Mouse (Mus musculus) mature B cell (primary cell): ENCODE results near the gene Cwc27.

ENCODE experiments used
- in situ Hi-C: fragments of 300-500 bp; cut with MboI; formaldehyde crosslinking; loops from 2 replicates; pipeline ENCODE4 v1.14.3; 2019

Cwc27 gene

DNA sequence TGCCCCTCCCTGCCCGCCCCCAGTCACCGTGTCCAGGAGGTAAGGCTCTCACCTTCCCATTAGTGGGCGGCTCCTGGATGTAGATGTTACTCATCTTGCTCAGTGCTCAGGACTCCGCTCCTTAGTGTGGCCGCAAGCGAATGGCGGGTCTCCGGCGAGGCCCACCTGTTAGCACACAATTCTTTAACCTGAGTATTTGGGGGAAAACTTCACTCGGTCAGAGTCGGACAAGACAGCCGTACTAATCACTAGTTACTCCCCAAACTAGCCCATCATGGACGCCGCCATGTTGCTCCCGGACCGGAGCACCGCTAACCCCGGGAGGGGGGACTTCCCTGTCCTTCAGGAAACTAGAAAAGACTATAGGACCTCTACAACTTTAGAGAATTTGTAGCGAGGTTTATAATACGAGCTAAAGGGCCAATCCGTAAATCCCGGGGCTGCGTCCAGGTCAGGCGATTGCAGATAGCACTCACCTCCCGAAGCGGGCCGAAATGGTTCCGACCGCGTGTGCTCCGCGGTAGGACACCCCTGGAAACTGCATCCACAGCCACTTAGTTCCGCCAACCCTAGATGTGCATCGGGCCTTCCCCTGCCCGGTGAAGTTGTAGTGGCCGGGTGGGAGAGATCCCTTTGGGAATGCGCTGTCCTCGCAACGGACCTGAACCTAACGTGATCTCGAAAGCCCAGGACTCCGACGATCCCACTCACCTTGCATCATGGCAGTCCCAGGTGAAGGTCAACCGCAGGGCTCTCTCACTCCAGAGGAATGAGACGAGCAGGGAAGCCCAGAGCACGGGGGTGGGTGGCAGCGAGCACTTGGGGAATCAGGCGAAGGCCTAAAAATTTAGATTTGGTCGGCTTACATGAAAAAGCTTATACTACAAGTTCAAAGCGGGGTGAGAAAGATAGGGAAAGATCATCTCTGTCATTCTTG is at the start of gene Cwc27:
TSS of gene Cwc27 (minus strand) at position 508 of the 937 bp plus-strand sequence.
- in situ Hi-C loops: no loop called here

DNA sequence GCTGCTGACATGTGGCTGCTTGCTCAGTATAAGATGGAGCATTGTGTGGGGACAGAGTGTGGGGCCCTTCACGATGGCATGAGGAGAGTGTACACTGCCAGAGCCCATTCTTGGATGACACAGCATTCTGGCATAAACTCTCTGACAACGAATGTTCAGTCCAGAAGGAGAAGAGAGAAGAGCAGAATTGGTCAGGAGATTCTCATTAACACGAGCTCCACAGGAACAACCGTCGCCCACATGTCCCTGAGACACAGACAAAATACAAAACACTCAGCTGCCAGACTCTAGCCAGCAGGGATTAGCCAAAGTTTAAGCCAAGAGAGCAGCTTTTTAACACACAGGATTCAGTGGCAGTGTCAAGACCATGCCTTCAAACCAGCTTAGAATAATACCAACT is 49.8 kb upstream of the Cwc27 start:
- in situ Hi-C loops: no loop called here

GRCm38 (mm10) chr13:104863127-104863979 is 46.4 kb upstream of the Cwc27 start, which contains the start of gene Shisal2b:
Shisal2b (minus strand) TSS chr13:104863893.
- in situ Hi-C loops: no loop called here

DNA sequence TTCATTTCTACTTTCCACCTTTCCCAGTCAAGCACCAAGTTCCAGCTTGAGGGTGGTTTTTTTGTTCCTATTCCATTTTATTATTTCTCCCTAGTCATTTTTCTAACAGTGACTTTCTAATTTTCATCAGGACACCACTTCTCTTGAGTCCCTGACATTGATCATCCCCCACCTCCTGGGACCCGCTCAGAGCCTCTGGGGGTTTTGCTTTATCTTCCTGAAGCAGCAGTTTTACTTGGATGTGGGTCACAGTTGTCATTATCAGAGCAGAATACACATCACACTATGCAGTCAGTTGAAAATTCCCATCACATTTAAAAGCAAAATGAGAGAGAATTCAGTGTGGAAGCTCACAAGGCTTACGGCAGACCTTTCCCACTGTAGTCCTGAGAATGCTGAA is 36.7 kb upstream of the Cwc27 start:
- in situ Hi-C loops: no loop called here

DNA sequence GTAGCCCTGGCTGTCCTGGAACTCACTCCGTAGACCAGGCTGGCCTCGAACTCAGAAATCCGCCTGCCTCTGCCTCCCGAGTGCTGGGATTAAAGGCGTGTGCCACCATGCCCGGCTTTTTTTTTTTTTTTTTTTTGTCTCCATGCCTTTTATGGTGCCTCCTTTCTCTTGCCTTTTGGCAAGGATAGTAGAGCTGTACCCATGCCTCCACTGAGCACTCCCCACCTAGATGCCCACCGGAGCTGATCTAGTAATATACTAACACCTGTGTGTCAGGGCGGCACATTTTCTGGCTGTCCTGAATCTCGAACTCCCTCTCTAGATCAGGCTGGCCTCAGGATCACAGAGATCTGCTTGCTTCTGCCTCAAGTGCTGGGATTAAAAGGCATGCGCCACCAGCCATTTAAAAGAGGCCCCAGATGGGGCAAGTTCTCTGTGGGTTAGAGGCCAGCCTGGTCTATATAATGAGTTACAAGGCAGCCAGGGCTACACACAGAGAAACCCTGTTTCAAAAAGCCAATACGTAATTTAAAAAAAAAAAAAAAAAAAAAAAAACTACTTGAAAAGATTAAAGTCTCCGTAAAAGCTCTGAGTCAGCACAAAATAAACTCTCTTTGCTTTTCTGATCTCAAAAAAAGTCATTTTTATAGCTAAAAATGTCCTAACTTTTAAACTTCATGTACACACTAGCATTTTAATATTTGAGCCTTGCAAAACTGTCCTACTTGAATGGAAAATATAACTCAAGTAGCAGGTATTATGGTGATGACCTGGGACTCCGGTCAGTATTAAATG is 26.6 kb upstream of the Cwc27 start:
- in situ Hi-C loops: no loop called here

DNA sequence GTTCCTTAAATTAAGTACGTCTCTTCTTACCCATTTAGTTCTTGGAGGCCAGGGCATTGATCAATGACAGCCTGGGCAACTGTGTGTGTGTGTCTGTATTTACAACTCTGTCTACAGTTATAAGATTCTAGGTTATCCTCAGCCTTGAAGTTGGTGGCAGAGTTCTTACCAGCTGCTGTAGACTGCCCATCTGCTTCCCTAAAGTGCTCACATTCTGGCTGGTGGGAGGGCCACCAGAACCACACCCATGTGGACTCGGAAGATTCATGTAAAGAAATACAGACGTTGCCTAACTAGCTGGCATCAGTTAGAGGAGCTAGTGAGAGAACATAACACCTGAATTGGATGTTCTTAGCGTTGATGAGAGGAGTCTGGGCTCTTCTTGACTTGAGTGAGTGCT is 25.0 kb upstream of the Cwc27 start:
- in situ Hi-C loops: no loop called here

DNA sequence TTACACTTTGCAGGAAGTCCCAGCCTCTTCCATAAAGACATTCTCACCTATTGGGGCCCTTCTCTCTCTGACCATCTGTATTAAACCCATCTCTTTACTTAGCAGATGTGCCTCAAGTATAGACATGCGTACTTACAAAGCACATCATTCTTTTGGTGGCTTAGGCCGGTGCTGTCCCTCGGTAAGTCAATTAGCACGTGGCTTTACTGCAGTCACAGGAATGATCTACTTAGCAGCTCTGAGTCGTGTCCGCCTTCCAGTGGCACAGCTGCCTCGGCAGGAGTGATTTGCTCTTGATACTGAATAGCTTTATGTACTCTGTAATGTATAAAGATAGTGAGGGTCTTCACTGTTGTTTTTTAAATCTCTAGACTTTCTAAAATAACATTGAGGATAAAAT is 20.7 kb upstream of the Cwc27 start:
- in situ Hi-C loops: no loop called here

DNA sequence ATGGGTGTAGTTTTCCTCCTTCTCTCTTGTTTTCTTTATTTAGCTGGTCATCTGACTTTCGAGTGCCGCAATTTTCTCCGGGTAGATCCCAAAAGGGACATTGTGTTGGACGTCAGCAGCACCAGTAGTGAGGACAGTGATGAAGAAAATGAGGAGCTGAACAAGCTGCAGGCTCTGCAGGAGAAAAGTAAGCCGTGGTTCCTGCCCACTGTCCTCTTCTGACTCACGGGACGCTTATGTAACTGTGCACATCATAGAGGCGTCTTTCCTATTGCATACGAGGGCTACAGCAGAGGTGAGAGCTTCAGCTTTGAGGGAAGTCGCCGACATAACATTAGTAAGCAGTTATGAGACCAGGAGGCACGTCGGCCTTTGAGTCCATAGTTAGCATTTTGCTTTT is 15.9 kb upstream of the Cwc27 start:
- in situ Hi-C loops: no loop called here

- in situ Hi-C loops: no loop called here
Measured at GRCm38 (mm10) chr13:104825470-104825869, 8.5 kb upstream of the Cwc27 start.

DNA sequence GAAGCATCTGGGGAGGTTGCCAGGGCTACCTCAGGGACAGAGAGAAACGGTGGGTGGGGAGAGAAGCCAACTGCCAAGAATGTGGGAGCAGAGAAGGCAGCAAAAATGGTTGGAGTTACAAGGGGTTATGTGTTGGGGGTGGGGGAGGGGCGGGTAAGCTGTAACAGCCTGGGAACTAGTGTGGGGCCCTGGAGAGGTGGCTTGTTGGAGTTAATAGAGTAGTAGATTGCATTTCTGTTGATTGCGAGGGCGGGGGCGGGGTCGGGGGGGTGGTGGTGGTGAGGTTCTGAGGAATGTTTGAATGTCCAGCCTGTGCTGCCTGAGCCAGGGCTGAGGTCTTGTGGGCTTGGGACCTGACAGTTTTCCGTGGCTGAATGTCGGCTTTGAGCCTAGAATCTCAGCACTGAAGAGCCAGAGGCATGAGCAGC is 5.5 kb upstream of the Cwc27 start:
- in situ Hi-C loops: no loop called here

- in situ Hi-C loops: no loop called here
Measured at GRCm38 (mm10) chr13:104821908-104822307, 5.0 kb upstream of the Cwc27 start.

- in situ Hi-C loops: no loop called here
Measured at GRCm38 (mm10) chr13:104821192-104821591, 4.2 kb upstream of the Cwc27 start.

DNA sequence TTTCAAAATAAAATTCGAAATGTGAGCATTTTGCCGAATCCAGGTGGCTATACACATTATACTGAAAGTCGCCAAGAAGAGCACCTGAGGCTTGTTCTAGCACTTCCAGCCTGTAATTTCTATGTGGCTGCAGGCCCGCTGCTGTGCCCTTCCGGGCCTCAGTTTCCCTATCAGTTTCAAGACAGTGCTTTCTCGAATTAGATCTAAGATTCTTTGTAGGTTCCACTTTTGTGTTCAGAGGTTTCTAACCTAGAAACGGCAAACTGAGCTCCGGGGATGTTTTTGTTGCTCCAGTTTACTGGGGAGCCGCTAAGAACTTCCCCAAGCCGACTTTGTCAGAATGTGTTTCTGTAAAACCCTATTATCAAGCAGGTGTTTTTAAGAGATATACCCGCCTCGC is 754 bp upstream of the Cwc27 start:
- in situ Hi-C loops: no loop called here

DNA sequence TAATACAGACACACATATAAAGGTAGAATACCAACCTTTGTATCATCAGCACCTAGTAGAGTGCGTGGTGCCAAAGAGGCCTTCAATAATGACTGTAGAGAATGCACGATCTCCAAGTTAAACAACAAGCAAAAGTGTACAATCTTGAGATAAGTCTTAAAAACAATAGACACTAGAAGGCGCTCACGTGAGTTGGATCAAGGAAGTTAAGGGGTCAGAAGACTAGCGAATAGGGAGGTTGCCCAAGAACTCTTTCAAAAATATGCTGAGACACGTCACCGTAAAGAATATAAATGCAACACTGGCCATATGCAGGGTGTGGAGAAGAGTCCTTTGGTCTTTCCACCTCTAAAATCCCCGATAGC is 690 bp downstream of the Cwc27 start:
- in situ Hi-C loops: no loop called here

- in situ Hi-C loops: no loop called here
Measured at GRCm38 (mm10) chr13:104805681-104806080, 11.3 kb downstream of the Cwc27 start.

- in situ Hi-C loops: loop anchor here (25.0 kb wide), 1 partner anchor 512 kb away; the partner anchor contains the start of gene Adamts6
Measured at GRCm38 (mm10) chr13:104799566-104800182, 17.3 kb downstream of the Cwc27 start.

GRCm38 (mm10) chr13:104799067-104799466 is 17.9 kb downstream of the Cwc27 start:
- in situ Hi-C loops: loop anchor here (25.0 kb wide), 1 partner anchor 512 kb away; the partner anchor contains the start of gene Adamts6

DNA sequence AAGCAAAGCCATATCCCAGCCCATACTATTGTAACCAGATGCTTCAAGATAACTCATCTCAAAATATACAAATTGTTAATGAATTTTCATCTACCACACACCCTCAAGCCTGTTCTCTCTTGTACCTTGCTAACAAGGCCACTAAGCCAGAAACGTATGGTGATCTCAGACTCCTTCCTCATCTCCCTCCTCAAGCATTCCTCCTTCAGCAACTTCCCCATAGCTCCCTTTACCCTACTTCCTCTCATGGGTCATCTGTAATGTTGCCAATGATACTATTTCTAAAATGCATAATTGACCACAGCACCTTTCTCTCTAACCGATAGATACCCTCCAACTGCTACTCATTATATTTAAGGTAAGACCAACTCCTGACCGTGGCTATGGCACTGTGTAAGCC is 22.5 kb downstream of the Cwc27 start:
- in situ Hi-C loops: loop anchor here (25.0 kb wide), 1 partner anchor 507 kb away; the partner anchor contains the start of gene Adamts6

GRCm38 (mm10) chr13:104792184-104792583 is 24.8 kb downstream of the Cwc27 start, which contains the start of gene Srek1ip1:
Srek1ip1 (plus strand) TSS chr13:104792484.
- in situ Hi-C loops: loop anchor here (25.0 kb wide), 1 partner anchor 505 kb away; the partner anchor contains the start of gene Adamts6

DNA sequence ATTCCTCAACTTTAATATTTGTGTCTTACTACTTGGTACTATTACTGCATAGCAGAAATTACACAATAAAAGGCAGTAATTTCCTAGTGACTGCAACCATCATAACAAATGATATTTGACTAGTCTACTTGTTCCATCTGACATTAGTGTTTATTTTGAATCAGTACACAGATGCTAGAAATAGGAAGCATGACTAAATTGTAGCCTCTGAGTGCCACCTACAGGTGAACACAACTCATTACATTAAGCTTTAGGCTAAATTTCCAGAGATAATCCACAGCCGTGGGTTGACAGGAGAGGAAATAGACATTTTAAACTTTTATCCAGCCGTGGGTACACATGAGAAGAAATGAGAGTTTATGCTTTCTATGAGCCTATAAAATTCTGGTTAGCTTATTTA is 27.3 kb downstream of the Cwc27 start:
- in situ Hi-C loops: loop anchor here (25.0 kb wide), 1 partner anchor 502 kb away; the partner anchor contains the start of gene Adamts6

DNA sequence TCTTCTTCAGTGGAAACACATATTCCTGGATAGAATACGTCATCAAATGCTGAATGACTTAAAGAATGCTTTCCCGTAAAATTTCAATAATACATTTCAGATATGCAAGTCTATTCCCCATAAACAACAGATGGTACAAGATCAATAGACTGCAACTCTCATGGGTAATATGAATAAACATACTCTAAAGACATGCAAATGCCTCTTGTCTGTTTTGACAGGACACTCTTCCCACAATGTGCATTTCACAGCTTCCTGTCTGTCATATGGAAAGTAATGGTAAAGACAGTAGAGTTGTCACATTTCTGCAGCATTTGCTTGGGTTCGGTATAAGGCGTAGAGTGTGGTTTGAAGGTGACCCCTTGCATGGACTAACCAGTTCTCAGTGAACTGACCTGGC is 29.7 kb downstream of the Cwc27 start:
- in situ Hi-C loops: loop anchor here (25.0 kb wide), 1 partner anchor 500 kb away; the partner anchor contains the start of gene Adamts6
